Mouse (Mus musculus) cerebellum, adult 2 months (tissue): Measurements from ENCODE around the gene Iffo2. TPM values are rescaled to one million over a fixed set of nuclear protein-coding genes. Genes with fewer than 3 reads are reported as not detected.

ENCODE experiments used
- DNase-seq, 2 experiments: peaks; one replicate each; pipeline ENCODE4 v3.0.0; 2021
- H3K27ac ChIP-seq: fragments of 200-500 bp; 2 replicates; pipeline ENCODE4 v1.5.1; 2012; ENCODE audit warnings: low read length, control low read depth, inconsistent platforms; ENCODE audit not compliant: insufficient read depth
- H3K27me3 ChIP-seq: fragments of 200-500 bp; 2 replicates; pipeline ENCODE4 v1.6.1; 2012; ENCODE audit warnings: inconsistent platforms, mild to moderate bottlenecking, low read length, moderate library complexity; ENCODE audit not compliant: control insufficient read depth, insufficient read depth
- H3K4me1 ChIP-seq: fragments of 200-500 bp; 2 replicates; pipeline ENCODE4 v1.6.1; 2011; ENCODE audit warnings: low read length; ENCODE audit not compliant: control insufficient read depth, insufficient read depth
- H3K4me3 ChIP-seq: fragments of 200-500 bp; replicated peaks from 2 replicates; pipeline ENCODE3; 2011; ENCODE audit warnings: mild to moderate bottlenecking, low read depth, low read length, control low read depth; ENCODE audit not compliant: insufficient read depth
- CTCF ChIP-seq: fragments of 200-500 bp; IDR thresholded peaks from 2 replicates; pipeline ENCODE4 v1.5.1; 2011; ENCODE audit warnings: low read depth, mild to moderate bottlenecking, control low read depth, low read length, moderate library complexity, borderline replicate concordance; ENCODE audit not compliant: insufficient read depth
- POLR2A ChIP-seq: fragments of 200-500 bp; IDR thresholded peaks from 2 replicates; pipeline ENCODE4 v1.6.1; 2011; ENCODE audit warnings: low read length, control low read depth, borderline replicate concordance; ENCODE audit not compliant: insufficient read depth
- WGBS: fragments of 180-500 bp; shearing (Covaris S2); methylation state at CpG from one replicate; pipeline ENCODE4 v1.1.7; 2018; 5-methylcytosine and 5-hydroxymethylcytosine counted together
- polyA plus RNA-seq: library from polyadenylated mRNA; depleted of rRNA; stranded (reverse); fragments of >200 nt; gene quantifications from 2 replicates; pipeline ENCODE4 v1.2.3, GENCODE M21; 2012

Gene Iffo2
- polyA plus RNA-seq, 1 experiment: 19.1 TPM

GRCm38 (mm10) chr4:139593383-139593782, 63.0 kb downstream of the Iffo2 start:
- TF ChIP-seq CTCF (no peak), POLR2A (no peak)
- no peak for DNase-seq
- Histone ChIP-seq H3K27me3 (no peaks in the 10 kb centered on the region), H3K4me1 (peaks cover 90% of the 10 kb centered on the region), H3K4me3 (no peak overlapping the region), H3K27ac (0 out of 2 replicates have a peak overlapping the region, but pooled peaks have one; percentile 13)
- whole genome bisulfite sequencing: 59% methylated on average over 6 of the region's 6 CpGs

GRCm38 (mm10) chr4:139594062-139594461, 63.7 kb downstream of the Iffo2 start:
- Histone ChIP-seq H3K27ac (no peak overlapping the region), H3K4me3 (no peak overlapping the region), H3K27me3 (no peaks in the 10 kb centered on the region), H3K4me1 (peaks cover 94% of the 10 kb centered on the region)
- DNase-seq: no peak
- WGBS: 32% methylated on average over 3 of the region's 3 CpGs
- TF ChIP-seq CTCF (peak; percentile 30; the same call in 1 of the 2 replicates), POLR2A (no peak)

GRCm38 (mm10) chr4:139596715-139597114, 66.4 kb downstream of the Iffo2 start:
- Histone ChIP-seq H3K27me3 (no peaks in the 10 kb centered on the region), H3K27ac (peak overlapping the region; percentile 17; the same call in 1 of the 2 replicates), H3K4me3 (no peak overlapping the region), H3K4me1 (peaks cover 82% of the 10 kb centered on the region)
- TF ChIP-seq CTCF (no peak), POLR2A (no peak)
- DNase-seq: peak in 1 of 2 experiments; percentile 42
- 32% methylated on average over 9 of the region's 9 CpGs for WGBS

GRCm38 (mm10) chr4:139597286-139598284, 67.2 kb downstream of the Iffo2 start:
- H3K27me3 ChIP-seq: no peaks in the 10 kb centered on the region
- H3K4me3 ChIP-seq: no peak overlapping the region
- 59% methylated on average over 20 of the region's 20 CpGs for WGBS
- peak overlapping the region; percentile 17; the same call in 1 of the 2 replicates for H3K27ac ChIP-seq
- TF ChIP-seq POLR2A: no peak
- TF ChIP-seq CTCF: no peak
- no peak for DNase-seq
- H3K4me1 ChIP-seq: peaks cover 82% of the 10 kb centered on the region

- H3K4me3 ChIP-seq: no peak overlapping the region
- TF ChIP-seq CTCF (no peak), POLR2A (no peak)
- H3K27ac ChIP-seq: no peak overlapping the region
- H3K27me3 ChIP-seq: no peaks in the 10 kb centered on the region
- 40% methylated on average over 13 of the region's 13 CpGs for WGBS
- H3K4me1 ChIP-seq: peaks cover 80% of the 10 kb centered on the region
- DNase-seq: no peak
Measured at GRCm38 (mm10) chr4:139598356-139598755, 68.0 kb downstream of the Iffo2 start.

GRCm38 (mm10) chr4:139598950-139599518, 68.7 kb downstream of the Iffo2 start:
- TF ChIP-seq POLR2A (no peak), CTCF (no peak)
- Histone ChIP-seq H3K4me1 (peaks cover 75% of the 10 kb centered on the region), H3K27ac (peak overlapping the region; percentile 28; the same call in 1 of the 2 replicates), H3K4me3 (no peak overlapping the region), H3K27me3 (no peaks in the 10 kb centered on the region)
- 13% methylated on average over 12 of the region's 12 CpGs for WGBS
- DNase-seq: peak in 1 of 2 experiments; percentile 56

- DNase-seq: no peak
- no peaks in the 10 kb centered on the region for H3K27me3 ChIP-seq
- H3K4me3 ChIP-seq: no peak overlapping the region
- TF ChIP-seq CTCF: no peak
- no peak for TF ChIP-seq POLR2A
- H3K4me1 ChIP-seq: peaks cover 48% of the 10 kb centered on the region
- H3K27ac ChIP-seq: no peak overlapping the region
- WGBS: 61% methylated on average over 7 of the region's 7 CpGs
Measured at GRCm38 (mm10) chr4:139601519-139602356, 71.4 kb downstream of the Iffo2 start.
